Mouse (Mus musculus) liver, embryonic 14.5 days (tissue): Measurements from ENCODE around the gene Calr. TPM values are rescaled to one million over a fixed set of nuclear protein-coding genes. Genes with fewer than 3 reads are reported as not detected.

Experiments
- ATAC-seq: fragments of 200-750 bp; cut with Nextera tagmentation; 2 replicates; pipeline ENCODE4 v1.8.0; 2017; ENCODE audit warnings: moderate number of reproducible peaks, mild to moderate bottlenecking, moderate library complexity; ENCODE audit not compliant: insufficient read depth
- DNase-seq, 3 experiments: peaks; one replicate each; pipeline ENCODE4 v3.0.0-alpha.2; 2012 to 2013; ENCODE audit warnings: low read depth in 3 of 3, low spot score in 3 of 3
- H3K27ac ChIP-seq: fragments of 300-500 bp; sonication (generic); 2 replicates; pipeline ENCODE4 v1.5.1; 2014; ENCODE audit warnings: moderate library complexity, mild to moderate bottlenecking, control low read depth, inconsistent platforms
- H3K27me3 ChIP-seq: fragments of 300-500 bp; sonication (generic); 2 replicates; pipeline ENCODE4 v1.6.1; 2014; ENCODE audit warnings: mild to moderate bottlenecking, low read length, moderate library complexity; ENCODE audit not compliant: control insufficient read depth, insufficient read depth
- H3K36me3 ChIP-seq: fragments of 300-500 bp; sonication (generic); replicated peaks from 2 replicates; pipeline ENCODE4 v1.6.1; 2014; ENCODE audit warnings: low read depth; ENCODE audit not compliant: control insufficient read depth, insufficient read depth
- H3K4me1 ChIP-seq, 2 experiments: fragments of 200-500 bp in 1 of 2; fragments of 300-500 bp in 1 of 2; sonication (generic) in 1 of 2; replicated peaks; 2 replicates each; pipeline ENCODE4 v1.6.1; 2012 to 2014; ENCODE audit warnings: antibody characterized with exemption in 1 of 2, inconsistent platforms in 1 of 2, low read length in 1 of 2; ENCODE audit not compliant: control insufficient read depth in 2 of 2, insufficient read depth in 2 of 2
- H3K4me2 ChIP-seq: fragments of 300-500 bp; sonication (generic); 2 replicates; pipeline ENCODE4 v1.6.1; 2014; ENCODE audit warnings: low read depth, mild to moderate bottlenecking, control low read depth, moderate library complexity
- H3K4me3 ChIP-seq, 2 experiments: fragments of 200-500 bp in 1 of 2; fragments of 300-500 bp in 1 of 2; sonication (generic) in 1 of 2; 2 replicates each; pipeline ENCODE4 v1.5.1; 2012 to 2014; ENCODE audit warnings: low read depth in 2 of 2, low read length in 2 of 2, mild to moderate bottlenecking in 2 of 2, control low read depth in 1 of 2, inconsistent platforms in 1 of 2, moderate library complexity in 1 of 2; ENCODE audit not compliant: insufficient read depth in 1 of 2
- H3K9ac ChIP-seq: fragments of 300-500 bp; sonication (generic); replicated peaks from 2 replicates; pipeline ENCODE4 v1.6.1; 2014; ENCODE audit warnings: mild to moderate bottlenecking, control low read depth, moderate library complexity
- H3K9me3 ChIP-seq: fragments of 300-500 bp; sonication (generic); 2 replicates; pipeline ENCODE4 v1.6.1; 2016; ENCODE audit warnings: low read length, mixed read lengths; ENCODE audit not compliant: control insufficient read depth
- CTCF ChIP-seq: IDR thresholded peaks from 2 replicates; pipeline ENCODE4 v1.5.1; 2016; ENCODE audit warnings: antibody characterized with exemption, low read depth, control low read depth
- EP300 ChIP-seq: IDR thresholded peaks from 2 replicates; pipeline ENCODE4 v1.6.1; 2016; ENCODE audit warnings: antibody characterized with exemption, low read depth
- WGBS: fragments of 180-500 bp; shearing (Covaris S2); extraction: QIAGEN DNeasy Blood & Tissue Kit; methylation state at CpG from one replicate; pipeline ENCODE4 v1.1.7; 2014; ENCODE audit not compliant: insufficient replicate concordance; 5-methylcytosine and 5-hydroxymethylcytosine counted together
- polyA plus RNA-seq, 2 experiments: library from polyadenylated mRNA; depleted of rRNA in 1 of 2; stranded (reverse) in 1 of 2; unstranded in 1 of 2; fragments of >200 nt; fragmentation: Nextera tagmentation in 1 of 2; extraction: Ambion mirVana in 1 of 2; gene quantifications; 2 replicates each; pipeline versions ENCODE4 v1.2.1 to v1.2.3; 2012 to 2014

The Calr gene
- polyA plus RNA-seq, 2 experiments, result 262 to 348 TPM

DNA sequence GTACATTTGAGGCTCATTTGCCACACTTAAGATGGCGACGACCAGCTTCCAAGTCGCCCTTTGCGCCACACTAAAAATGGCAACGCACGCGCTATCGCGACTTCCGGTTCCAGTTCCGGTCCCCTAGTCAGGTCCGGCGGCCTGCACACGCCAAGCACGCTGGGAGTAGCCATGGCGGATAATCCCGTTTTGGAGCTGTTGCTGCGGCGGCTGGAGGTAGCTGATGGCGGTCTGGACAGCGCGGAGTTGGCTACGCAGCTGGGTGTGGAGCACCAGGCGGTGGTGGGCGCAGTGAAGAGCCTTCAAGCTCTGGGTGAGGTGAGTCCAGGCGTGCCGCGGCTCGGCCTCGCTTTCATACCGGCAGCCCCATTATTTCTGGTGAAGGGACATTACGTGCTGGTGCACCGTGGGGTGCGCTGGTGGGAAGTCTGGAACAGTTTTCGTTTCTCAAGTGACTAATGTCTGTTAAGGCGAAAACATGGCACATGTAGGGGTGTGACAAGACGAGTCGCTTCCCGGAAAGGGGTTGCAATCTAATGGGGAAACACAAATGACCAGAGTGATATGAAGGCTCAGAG is 10.2 kb upstream of the Calr start, which contains the start of gene Farsa:
TSS of gene Farsa (plus strand) at position 126 of the 578 bp plus-strand sequence.
- ATAC-seq, result peak; percentile 89
- no peaks in the 10 kb centered on the region for H3K9me3 ChIP-seq
- 0% methylated on average over 39 of the region's 39 CpGs for WGBS
- peak within 1 kb of the TSS; percentile 76 for H3K4me2 ChIP-seq
- peak within 1 kb of the TSS; percentile 86 for H3K9ac ChIP-seq
- TF ChIP-seq CTCF, result no peak
- TF ChIP-seq EP300, result no peak
- peak within 1 kb of the TSS; percentile 82 to 85 for H3K4me3 ChIP-seq
- H3K27ac ChIP-seq, result peak within 1 kb of the TSS; percentile 84
- peak; percentile 90 to 91 (median 91) for DNase-seq
- H3K4me1 ChIP-seq, result peaks cover 11 to 12% of the 10 kb centered on the region in 2 experiments
- peaks cover 26% of the 10 kb centered on the region for H3K36me3 ChIP-seq
- H3K27me3 ChIP-seq, result no peaks in the 10 kb centered on the region

DNA sequence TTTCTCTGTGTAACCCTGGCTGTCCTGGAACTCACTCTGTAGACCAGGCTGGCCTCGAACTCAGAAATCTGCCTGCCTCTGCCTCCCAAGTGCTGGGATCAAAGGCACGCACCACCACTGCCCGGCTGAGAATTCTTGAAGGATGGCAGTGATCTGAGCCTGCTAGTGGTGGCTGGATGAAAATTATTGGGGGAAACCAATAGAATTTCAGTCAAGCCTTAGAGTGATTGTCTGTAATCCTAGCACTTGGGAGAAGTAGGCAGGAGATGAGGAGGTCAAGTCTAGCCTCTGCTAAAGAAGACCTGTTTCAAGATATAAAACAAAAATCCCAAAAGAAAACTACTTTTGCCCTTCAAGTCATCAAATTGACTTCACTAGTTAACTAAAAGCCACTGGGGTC is 9.7 kb upstream of the Calr start:
- H3K27ac ChIP-seq, result no peak overlapping the region
- 90% methylated on average over 3 of the region's 3 CpGs for WGBS
- DNase-seq (no peak), ATAC-seq (no peak)
- peaks cover 11 to 12% of the 10 kb centered on the region in 2 experiments for H3K4me1 ChIP-seq
- peaks cover 21% of the 10 kb centered on the region for H3K36me3 ChIP-seq
- H3K9ac ChIP-seq, result no peak overlapping the region
- peak overlapping the region in 1 of 2 experiments; percentile 85; a peak in 2 of 4 replicates for H3K4me3 ChIP-seq
- TF ChIP-seq CTCF (no peak), EP300 (no peak)
- peak overlapping the region; percentile 8; the same call in 1 of the 2 replicates for H3K4me2 ChIP-seq
- H3K9me3 ChIP-seq, result no peaks in the 10 kb centered on the region
- no peaks in the 10 kb centered on the region for H3K27me3 ChIP-seq

- peaks cover 29% of the 10 kb centered on the region for H3K36me3 ChIP-seq
- no peaks in the 10 kb centered on the region for H3K9me3 ChIP-seq
- H3K9ac ChIP-seq, result peak overlapping the region; percentile 58
- peaks cover 19 to 20% of the 10 kb centered on the region in 2 experiments for H3K4me1 ChIP-seq
- TF ChIP-seq EP300, result peak; percentile 66
- TF ChIP-seq CTCF, result no peak
- peak overlapping the region; percentile 86 for H3K27ac ChIP-seq
- peak overlapping the region; percentile 73 for H3K4me2 ChIP-seq
- WGBS, result 4% methylated on average over 6 of the region's 6 CpGs
- peak overlapping the region; percentile 85 to 95 for H3K4me3 ChIP-seq
- H3K27me3 ChIP-seq, result no peaks in the 10 kb centered on the region
- ATAC-seq, result no peak
- DNase-seq, result peak in 1 of 3 experiments; percentile 58
Observed at GRCm38 (mm10) chr8:84847684-84848435, 1.1 kb upstream of the Calr start.

- peak overlapping the region; percentile 81 for H3K27ac ChIP-seq
- H3K9ac ChIP-seq, result peak overlapping the region; percentile 97
- peak overlapping the region; percentile 94 for H3K4me2 ChIP-seq
- peak overlapping the region; percentile 83 to 95 for H3K4me3 ChIP-seq
- peaks cover 20 to 22% of the 10 kb centered on the region in 2 experiments for H3K4me1 ChIP-seq
- peaks cover 43% of the 10 kb centered on the region for H3K36me3 ChIP-seq
- peak; percentile 31 for ATAC-seq
- no peaks in the 10 kb centered on the region for H3K27me3 ChIP-seq
- DNase-seq, result no peak
- TF ChIP-seq EP300, result no peak
- TF ChIP-seq CTCF, result no peak
- no peaks in the 10 kb centered on the region for H3K9me3 ChIP-seq
- under 1% methylated on average over 30 of the region's 30 CpGs for WGBS
Observed at GRCm38 (mm10) chr8:84846094-84846721, 526 bp downstream of the Calr start.
